Mouse (Mus musculus) CH12.LX (cell line): Measurements from ENCODE around the gene Adamts16. TPM values are rescaled to one million over a fixed set of nuclear protein-coding genes. Genes with fewer than 3 reads are reported as not detected.

Experiments
- DNase-seq: peaks from one replicate; pipeline ENCODE4 v3.0.0-alpha.2; 2013; ENCODE audit errors: extremely low read depth
- H3K27ac ChIP-seq: 2 replicates; pipeline ENCODE4 v1.5.1; 2012; ENCODE audit warnings: low read depth, mild to moderate bottlenecking, control low read depth, moderate library complexity; ENCODE audit not compliant: insufficient read depth
- H3K27me3 ChIP-seq: replicated peaks from 2 replicates; pipeline ENCODE3; 2012; ENCODE audit warnings: inconsistent platforms
- H3K36me3 ChIP-seq, 2 experiments: replicated peaks in 1 of 2; 2 replicates each; pipeline versions ENCODE3 to v1.6.1; 2012; ENCODE audit warnings: inconsistent platforms in 1 of 2, low read length in 1 of 2, mild to moderate bottlenecking in 1 of 2, mixed read lengths in 1 of 2, moderate library complexity in 1 of 2; ENCODE audit not compliant: control insufficient read depth in 1 of 2, insufficient read depth in 1 of 2
- H3K4me1 ChIP-seq, 2 experiments: 2 replicates each; pipeline ENCODE4 v1.6.1; 2012; ENCODE audit warnings: inconsistent platforms in 1 of 2, moderate library complexity in 1 of 2; ENCODE audit not compliant: insufficient read depth in 2 of 2, control insufficient read depth in 1 of 2
- H3K4me2 ChIP-seq: 2 replicates; pipeline ENCODE4 v1.6.1; 2012; ENCODE audit warnings: low read depth, mild to moderate bottlenecking, control low read depth; ENCODE audit not compliant: poor library complexity, insufficient read depth, severe bottlenecking
- H3K4me3 ChIP-seq, 3 experiments: fragments of 150-350 bp in 1 of 3; sonication (generic) in 1 of 3; replicated peaks in 1 of 3; 2 replicates each; pipeline versions ENCODE3 to v1.5.1; 2011 to 2012; ENCODE audit warnings: low read depth in 2 of 3, low read length in 2 of 3, mild to moderate bottlenecking in 2 of 3, moderate library complexity in 2 of 3, control low read depth in 1 of 3, improper control_type of control experiment in 1 of 3, inconsistent platforms in 1 of 3, mixed read lengths in 1 of 3; ENCODE audit not compliant: poor library complexity in 1 of 3
- H3K79me2 ChIP-seq: replicated peaks from 2 replicates; pipeline ENCODE4 v1.6.1; 2012; ENCODE audit warnings: mild to moderate bottlenecking, moderate library complexity; ENCODE audit not compliant: control insufficient read depth, poor library complexity, insufficient read depth, severe bottlenecking; ENCODE audit errors: extremely low read depth
- H3K9ac ChIP-seq: 2 replicates; pipeline ENCODE4 v1.6.1; 2012; ENCODE audit warnings: low read depth, mild to moderate bottlenecking, control low read depth, moderate library complexity; ENCODE audit not compliant: insufficient read depth
- H3K9me3 ChIP-seq: replicated peaks from 2 replicates; pipeline ENCODE3; 2012; ENCODE audit warnings: low read length, inconsistent platforms, mixed read lengths
- BHLHE40 ChIP-seq: IDR thresholded peaks from 2 replicates; pipeline ENCODE4 v1.6.1; 2011; ENCODE audit warnings: mild to moderate bottlenecking, low read depth, low read length, improper control_type of control experiment
- CHD2 ChIP-seq: IDR thresholded peaks from 2 replicates; pipeline ENCODE4 v1.6.1; 2011; ENCODE audit warnings: low read length, improper control_type of control experiment
- CTCF ChIP-seq, 2 experiments: IDR thresholded peaks in 1 of 2; conservative IDR thresholded peaks in 1 of 2; 2 replicates each; pipeline ENCODE4 v1.5.1; 2011 to 2012; ENCODE audit warnings: low read depth in 2 of 2, low read length in 2 of 2, improper control_type of control experiment in 1 of 2, inconsistent platforms in 1 of 2, mild to moderate bottlenecking in 1 of 2, moderate library complexity in 1 of 2
- EP300 ChIP-seq: IDR thresholded peaks from 2 replicates; pipeline ENCODE4 v1.6.1; 2011; ENCODE audit warnings: low read length, improper control_type of control experiment
- ETS1 ChIP-seq: conservative IDR thresholded peaks from 2 replicates; pipeline ENCODE4 v1.6.1; 2012; ENCODE audit warnings: low read depth, mild to moderate bottlenecking, inconsistent platforms, low read length, improper control_type of control experiment, moderate library complexity
- HCFC1 ChIP-seq: IDR thresholded peaks from 2 replicates; pipeline ENCODE4 v1.6.1; 2012; ENCODE audit warnings: low read depth, mild to moderate bottlenecking, inconsistent platforms, low read length, improper control_type of control experiment
- JUN ChIP-seq: IDR thresholded peaks from 2 replicates; pipeline ENCODE4 v1.6.1; 2011; ENCODE audit warnings: low read depth, mild to moderate bottlenecking, low read length, improper control_type of control experiment, moderate library complexity; ENCODE audit not compliant: insufficient read depth
- KAT2A ChIP-seq: IDR thresholded peaks from 2 replicates; pipeline ENCODE4 v1.6.1; 2012; ENCODE audit warnings: low read length, improper control_type of control experiment, inconsistent platforms; ENCODE audit not compliant: insufficient replicate concordance
- MXI1 ChIP-seq: IDR thresholded peaks from 2 replicates; pipeline ENCODE4 v1.6.1; 2011; ENCODE audit warnings: mild to moderate bottlenecking, low read depth, low read length, improper control_type of control experiment
- PAX5 ChIP-seq: IDR thresholded peaks from 2 replicates; pipeline ENCODE4 v1.6.1; 2012; ENCODE audit warnings: low read length, inconsistent platforms, mixed read lengths
- POLR2A ChIP-seq: IDR thresholded peaks from 2 replicates; pipeline ENCODE4 v1.6.1; 2011; ENCODE audit warnings: low read depth, mild to moderate bottlenecking, improper control_type of control experiment, low read length
- POLR2AphosphoS2 ChIP-seq: IDR thresholded peaks from 2 replicates; pipeline ENCODE4 v1.6.1; 2011; ENCODE audit warnings: low read depth, low read length, improper control_type of control experiment
- SMC3 ChIP-seq: IDR thresholded peaks from 2 replicates; pipeline ENCODE4 v1.6.1; 2011; ENCODE audit warnings: low read depth, low read length, improper control_type of control experiment
- TBP ChIP-seq: conservative IDR thresholded peaks from 2 replicates; pipeline ENCODE4 v1.6.1; 2011; ENCODE audit warnings: low read depth, low read length, improper control_type of control experiment
- TCF12 ChIP-seq: IDR thresholded peaks from 2 replicates; pipeline ENCODE4 v1.6.1; 2014; ENCODE audit warnings: low read depth, mild to moderate bottlenecking, inconsistent platforms, low read length, improper control_type of control experiment
- USF1 ChIP-seq: IDR thresholded peaks from 2 replicates; pipeline ENCODE4 v1.6.1; 2014; ENCODE audit warnings: low read depth, mild to moderate bottlenecking, inconsistent platforms, low read length, improper control_type of control experiment
- ZC3H11A ChIP-seq: IDR thresholded peaks from 2 replicates; pipeline ENCODE4 v1.6.1; 2012; ENCODE audit warnings: low read depth, mild to moderate bottlenecking, inconsistent platforms, low read length, improper control_type of control experiment
- ZMIZ1 ChIP-seq: IDR thresholded peaks from 2 replicates; pipeline ENCODE4 v1.6.1; 2012; ENCODE audit warnings: low read depth, mild to moderate bottlenecking, inconsistent platforms, low read length, improper control_type of control experiment
- dilution Hi-C: fragments of 300-500 bp; cut with MboI; formaldehyde crosslinking; loops from 2 replicates; pipeline ENCODE4 v1.14.3; 2020; ENCODE audit warnings: low sequenced_read_pairs; ENCODE audit not compliant: extremely low pct_unique_long_range_greater_than_20kb, extremely low pct_ligation_motif_present
- in situ Hi-C: fragments of 300-500 bp; cut with MboI; formaldehyde crosslinking; loops from 3 replicates; pipeline ENCODE4 v1.14.3; 2019; ENCODE audit warnings: low sequenced_read_pairs, low pct_ligation_motif_present, low pct_unique_long_range_greater_than_20kb, mixed read lengths
- polyA plus RNA-seq: library from polyadenylated mRNA; unstranded; fragments of >175 nt; gene quantifications from 2 replicates; pipeline ENCODE4 v1.2.1, GENCODE M21; 2012; ENCODE audit warnings: low read depth; ENCODE audit not compliant: insufficient read length
- total RNA-seq, 2 experiments: library from RNA; depleted of rRNA; stranded (reverse); fragments of 300-350 nt in 1 of 2; fragments of >200 nt in 1 of 2; gene quantifications; 2 replicates each; pipeline ENCODE4 v1.2.3; 2012 to 2014

Gene Adamts16
- total and polyA plus RNA-seq, 3 experiments = not detected

DNA sequence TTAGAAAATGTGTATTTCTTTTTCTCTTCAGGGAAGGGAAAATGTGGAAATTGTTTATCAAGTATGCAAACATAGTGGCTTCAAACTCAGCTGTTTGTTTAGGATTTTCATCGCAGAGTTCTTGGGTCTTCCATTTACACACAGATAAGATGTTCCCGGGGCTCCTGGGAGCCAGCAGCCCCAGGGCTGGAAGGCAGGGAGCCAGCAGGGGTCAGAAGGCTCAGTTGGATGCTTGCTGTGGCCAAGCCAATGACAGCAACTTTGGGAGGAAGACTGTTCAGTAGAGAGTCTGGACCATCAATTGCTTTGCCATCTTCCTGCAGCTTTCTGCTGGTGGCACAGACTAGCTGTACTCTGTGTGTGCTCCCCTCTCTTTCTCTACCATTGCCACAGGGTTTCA lies 108.4 kb downstream of the Adamts16 start:
- Histone ChIP-seq H3K4me3 (no peak overlapping the region), H3K9me3 (no peaks in the 10 kb centered on the region), H3K27me3 (no peaks in the 10 kb centered on the region), H3K36me3 (no peaks in the 10 kb centered on the region), H3K9ac (no peak overlapping the region), H3K4me1 (peaks cover 3 to 5% of the 10 kb centered on the region in 2 experiments; a peak in 2 of 4 replicates), H3K79me2 (no peaks in the 10 kb centered on the region), H3K4me2 (no peak overlapping the region), H3K27ac (no peak overlapping the region)
- in situ Hi-C loops = no loop called here
- dilution Hi-C loops = no loop called here
- TF ChIP-seq POLR2A = no peak
- TF ChIP-seq MXI1 = no peak
- TF ChIP-seq TCF12 = no peak
- no peak for TF ChIP-seq SMC3
- TF ChIP-seq EP300 = no peak
- TF ChIP-seq PAX5 = no peak
- TF ChIP-seq BHLHE40 = no peak
- TF ChIP-seq KAT2A = no peak
- TF ChIP-seq TBP = no peak
- DNase-seq = no peak

GRCm38 (mm10) chr13:70732781-70733180 lies 108.8 kb downstream of the Adamts16 start:
- no peak for DNase-seq
- Histone ChIP-seq H3K9me3 (no peaks in the 10 kb centered on the region), H3K27ac (no peak overlapping the region), H3K4me3 (no peak overlapping the region), H3K4me1 (peaks cover 3 to 5% of the 10 kb centered on the region in 2 experiments; a peak in 2 of 4 replicates), H3K9ac (no peak overlapping the region), H3K79me2 (no peaks in the 10 kb centered on the region), H3K27me3 (no peaks in the 10 kb centered on the region), H3K4me2 (no peak overlapping the region), H3K36me3 (no peaks in the 10 kb centered on the region)
- TF ChIP-seq POLR2AphosphoS2 (no peak), ZC3H11A (no peak), CTCF (conservative IDR thresholded peaks at IDR 0.05 in 1 of 2, IDR thresholded peaks at IDR 0.05 in 1 of 2; ENCODE audit: low read depth in 2 of 2, low read length in 2 of 2) (no peak), ETS1 (no peak), HCFC1 (no peak), PAX5 (no peak), BHLHE40 (no peak), CHD2 (no peak), JUN (no peak), TCF12 (no peak), ZMIZ1 (no peak), USF1 (no peak)
- dilution Hi-C loops (no loop called here), in situ Hi-C loops (no loop called here)
